Mouse (Mus musculus): ENCODE measurements at regions not wholly inside any gene's neighbourhood (a gene's known extent, or its start where the extent isn't known, plus 50 kb on each side); places are given as distances from the start of the nearest gene placed in this dataset.

DNA sequence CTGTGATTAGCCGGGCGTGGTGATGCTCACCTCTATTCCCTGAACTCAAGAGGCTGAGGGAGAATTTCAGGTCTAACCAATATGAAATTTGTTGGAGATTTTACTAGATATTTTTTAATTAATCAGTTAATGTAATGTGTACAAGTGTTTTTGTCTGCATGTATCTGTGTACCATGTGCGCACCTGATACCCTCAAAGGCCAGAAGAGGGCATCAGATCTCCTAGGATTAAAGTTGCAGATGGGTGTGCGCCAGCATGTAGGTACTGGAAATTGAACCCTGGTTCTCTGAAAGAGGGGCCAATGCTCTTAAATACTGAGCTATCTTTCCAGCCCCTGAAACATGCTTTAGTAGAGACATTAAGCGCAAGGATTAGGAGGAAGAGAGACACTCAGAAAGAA is 160.2 kb downstream of the Mycn start:
- Histone ChIP-seq H3K4me3 (ENCODE audit: control insufficient read depth, low read depth, low read length) (no peak overlapping the region), H3K27me3 (ENCODE audit: control insufficient read depth, insufficient read depth, low read length) (no peaks in the 10 kb centered on the region), H3K36me3 (ENCODE audit: control insufficient read depth, insufficient read depth, low read length) (no peaks in the 10 kb centered on the region), H3K27ac (ENCODE audit: control insufficient read depth, insufficient read depth, low read depth, low read length) (no peak overlapping the region), H3K4me1 (ENCODE audit: control insufficient read depth, insufficient read depth, low read length) (no peaks in the 10 kb centered on the region)
- TF ChIP-seq CTCF (IDR thresholded peaks at IDR 0.05; ENCODE audit: control insufficient read depth, insufficient read depth, insufficient replicate concordance, low read depth, low read length) (no peak), POLR2A (IDR thresholded peaks at IDR 0.05; ENCODE audit: control insufficient read depth, low read depth, low read length) (no peak)

GRCm38 (mm10) chr12:12778563-12779256 is 163.0 kb downstream of the Mycn start:
- no peaks in the 10 kb centered on the region for H3K4me1 ChIP-seq (ENCODE audit: control insufficient read depth, insufficient read depth, low read length)
- H3K27me3 ChIP-seq (ENCODE audit: control insufficient read depth, insufficient read depth, low read length): no peaks in the 10 kb centered on the region
- H3K27ac ChIP-seq (ENCODE audit: control insufficient read depth, insufficient read depth, low read depth, low read length): no peak overlapping the region

DNA sequence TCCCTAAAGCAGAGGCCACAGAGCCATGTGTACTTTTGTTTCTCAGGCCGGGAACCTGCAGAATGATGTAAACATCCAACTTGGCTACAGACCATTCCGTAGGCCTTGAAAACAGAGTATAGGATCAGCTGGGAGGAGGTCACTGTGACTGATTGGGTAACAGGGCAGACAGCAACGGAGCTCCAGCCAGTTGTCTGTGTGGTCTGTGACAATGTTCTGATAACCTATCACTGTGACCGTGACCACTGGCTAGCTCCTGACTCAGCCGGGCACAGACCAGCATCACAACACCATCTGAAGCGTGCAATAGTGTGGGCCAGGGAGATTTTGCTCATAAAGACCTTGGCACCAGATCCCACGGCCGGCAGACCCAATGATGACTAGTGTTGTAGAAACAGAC is 164.3 kb downstream of the Mycn start:
- TF ChIP-seq CTCF (IDR thresholded peaks at IDR 0.05; ENCODE audit: control insufficient read depth, insufficient read depth, insufficient replicate concordance, low read depth, low read length): no peak
- no peak for TF ChIP-seq POLR2A (IDR thresholded peaks at IDR 0.05; ENCODE audit: control insufficient read depth, low read depth, low read length)
- no peaks in the 10 kb centered on the region for H3K4me1 ChIP-seq (ENCODE audit: control insufficient read depth, insufficient read depth, low read length)
- no peaks in the 10 kb centered on the region for H3K27me3 ChIP-seq (ENCODE audit: control insufficient read depth, insufficient read depth, low read length)
- H3K4me3 ChIP-seq (ENCODE audit: control insufficient read depth, low read depth, low read length): no peak overlapping the region
- no peak overlapping the region for H3K27ac ChIP-seq (ENCODE audit: control insufficient read depth, insufficient read depth, low read depth, low read length)
- no peaks in the 10 kb centered on the region for H3K36me3 ChIP-seq (ENCODE audit: control insufficient read depth, insufficient read depth, low read length)

More at GRCm38 (mm10) chr12:12778563-12779256, 163.0 kb downstream of the Mycn start:
- H3K4me3 ChIP-seq (ENCODE audit: control insufficient read depth, low read depth, low read length): no peak overlapping the region
- no peaks in the 10 kb centered on the region for H3K36me3 ChIP-seq (ENCODE audit: control insufficient read depth, insufficient read depth, low read length)
- TF ChIP-seq POLR2A (IDR thresholded peaks at IDR 0.05; ENCODE audit: control insufficient read depth, low read depth, low read length) (no peak), CTCF (IDR thresholded peaks at IDR 0.05; ENCODE audit: control insufficient read depth, insufficient read depth, insufficient replicate concordance, low read depth, low read length) (no peak)

DNA sequence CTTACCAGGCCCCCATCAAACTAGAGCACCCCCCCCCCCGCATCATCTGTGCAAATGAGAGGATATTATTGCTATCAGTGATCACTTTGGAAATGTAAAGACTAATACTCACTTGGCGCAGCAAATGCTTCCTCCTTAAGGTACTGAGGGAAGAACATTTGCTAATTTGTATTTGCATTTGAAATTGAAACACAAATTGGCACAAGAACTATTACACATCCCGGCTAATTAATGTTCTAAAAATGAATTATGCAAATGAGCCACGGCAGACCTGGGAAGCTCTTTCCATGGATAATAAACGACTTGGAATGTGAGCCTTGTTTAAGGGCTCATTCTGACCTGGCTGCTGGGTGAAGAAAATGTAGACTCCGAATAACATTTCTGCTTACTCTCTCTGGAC is 164.9 kb downstream of the Mycn start:
- Histone ChIP-seq H3K4me1 (ENCODE audit: control insufficient read depth, insufficient read depth, low read length) (no peaks in the 10 kb centered on the region), H3K36me3 (ENCODE audit: control insufficient read depth, insufficient read depth, low read length) (no peaks in the 10 kb centered on the region), H3K27ac (ENCODE audit: control insufficient read depth, insufficient read depth, low read depth, low read length) (no peak overlapping the region), H3K4me3 (ENCODE audit: control insufficient read depth, low read depth, low read length) (no peak overlapping the region), H3K27me3 (ENCODE audit: control insufficient read depth, insufficient read depth, low read length) (no peaks in the 10 kb centered on the region)
- no peak for TF ChIP-seq POLR2A (IDR thresholded peaks at IDR 0.05; ENCODE audit: control insufficient read depth, low read depth, low read length)
- no peak for TF ChIP-seq CTCF (IDR thresholded peaks at IDR 0.05; ENCODE audit: control insufficient read depth, insufficient read depth, insufficient replicate concordance, low read depth, low read length)

DNA sequence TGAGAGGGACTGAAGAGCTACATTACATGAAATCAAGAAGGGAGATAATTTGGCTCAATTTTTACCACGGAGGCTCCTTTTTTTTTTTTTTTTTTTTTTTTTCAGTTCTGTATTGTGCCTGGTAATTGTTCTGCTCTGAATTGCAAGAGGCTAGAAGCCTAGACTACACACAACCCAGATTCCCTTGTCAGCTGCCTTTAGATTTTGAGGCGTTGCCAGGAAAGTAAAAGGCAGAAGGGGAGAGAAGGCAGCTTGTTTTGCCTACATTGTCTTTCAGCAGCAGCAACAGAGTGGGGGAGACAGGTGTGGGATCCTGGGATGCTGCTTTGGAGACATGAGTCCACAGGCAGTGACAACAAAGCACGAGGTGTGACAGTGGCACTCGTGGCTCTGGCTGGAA is 170.7 kb downstream of the Mycn start:
- H3K27me3 ChIP-seq (ENCODE audit: control insufficient read depth, insufficient read depth, low read length): no peaks in the 10 kb centered on the region
- TF ChIP-seq CTCF (IDR thresholded peaks at IDR 0.05; ENCODE audit: control insufficient read depth, insufficient read depth, insufficient replicate concordance, low read depth, low read length): no peak
- TF ChIP-seq POLR2A (IDR thresholded peaks at IDR 0.05; ENCODE audit: control insufficient read depth, low read depth, low read length): no peak
- no peak overlapping the region for H3K4me3 ChIP-seq (ENCODE audit: control insufficient read depth, low read depth, low read length)
- no peaks in the 10 kb centered on the region for H3K4me1 ChIP-seq (ENCODE audit: control insufficient read depth, insufficient read depth, low read length)
- H3K27ac ChIP-seq (ENCODE audit: control insufficient read depth, insufficient read depth, low read depth, low read length): no peak overlapping the region
- no peaks in the 10 kb centered on the region for H3K36me3 ChIP-seq (ENCODE audit: control insufficient read depth, insufficient read depth, low read length)

DNA sequence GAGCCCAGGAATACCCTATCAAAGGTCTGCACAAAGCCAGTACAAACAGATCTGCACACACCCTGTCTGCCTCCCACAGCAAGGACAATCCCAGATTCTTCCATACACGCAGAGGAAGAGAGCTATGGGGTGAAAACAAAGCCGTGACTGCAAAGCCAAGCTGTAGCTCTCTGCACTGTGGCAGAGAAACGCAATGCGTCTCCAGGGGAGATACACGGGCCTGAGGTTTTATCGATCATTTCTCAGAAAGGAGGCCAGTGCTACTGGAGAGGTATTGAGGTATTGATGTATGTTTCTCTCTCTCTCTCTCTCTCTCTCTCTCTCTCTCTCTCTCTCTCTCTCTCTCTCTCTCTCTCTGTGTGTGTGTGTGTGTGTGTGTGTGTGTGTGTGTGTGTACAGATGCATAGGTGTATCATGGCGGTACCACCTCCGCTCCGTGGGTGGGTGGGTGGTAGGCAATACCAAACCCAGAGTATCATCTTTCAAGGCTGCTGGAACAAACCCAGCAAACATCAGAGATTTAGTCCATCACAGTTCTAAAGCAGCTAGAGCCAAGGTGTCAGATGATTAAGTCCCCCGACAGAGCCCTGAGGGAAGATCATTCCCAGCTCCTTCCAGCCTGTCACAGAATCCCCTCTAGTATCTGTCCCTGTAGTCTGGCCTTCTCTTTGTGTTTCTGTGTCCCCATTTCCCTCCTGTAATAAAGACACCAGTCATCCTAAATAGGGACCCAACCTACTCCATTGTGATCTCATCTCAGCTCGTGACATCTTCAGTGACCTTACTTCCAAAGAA is 175.0 kb downstream of the Mycn start:
- Histone ChIP-seq H3K4me1 (ENCODE audit: control insufficient read depth, insufficient read depth, low read length) (no peaks in the 10 kb centered on the region), H3K36me3 (ENCODE audit: control insufficient read depth, insufficient read depth, low read length) (no peaks in the 10 kb centered on the region), H3K27ac (ENCODE audit: control insufficient read depth, insufficient read depth, low read depth, low read length) (no peak overlapping the region), H3K27me3 (ENCODE audit: control insufficient read depth, insufficient read depth, low read length) (no peaks in the 10 kb centered on the region), H3K4me3 (ENCODE audit: control insufficient read depth, low read depth, low read length) (peak overlapping the region; percentile 18; the same call in 1 of the 2 replicates)
- TF ChIP-seq CTCF (IDR thresholded peaks at IDR 0.05; ENCODE audit: control insufficient read depth, insufficient read depth, insufficient replicate concordance, low read depth, low read length) (no peak), POLR2A (IDR thresholded peaks at IDR 0.05; ENCODE audit: control insufficient read depth, low read depth, low read length) (no peak)

- H3K4me3 ChIP-seq (ENCODE audit: control insufficient read depth, low read depth, low read length): peak overlapping the region; percentile 37
- no peaks in the 10 kb centered on the region for H3K4me1 ChIP-seq (ENCODE audit: control insufficient read depth, insufficient read depth, low read length)
- TF ChIP-seq CTCF (IDR thresholded peaks at IDR 0.05; ENCODE audit: control insufficient read depth, insufficient read depth, insufficient replicate concordance, low read depth, low read length) (no peak), POLR2A (IDR thresholded peaks at IDR 0.05; ENCODE audit: control insufficient read depth, low read depth, low read length) (no peak)
- H3K27ac ChIP-seq (ENCODE audit: control insufficient read depth, insufficient read depth, low read depth, low read length): no peak overlapping the region
- no peaks in the 10 kb centered on the region for H3K27me3 ChIP-seq (ENCODE audit: control insufficient read depth, insufficient read depth, low read length)
- no peaks in the 10 kb centered on the region for H3K36me3 ChIP-seq (ENCODE audit: control insufficient read depth, insufficient read depth, low read length)
Measured at GRCm38 (mm10) chr12:12765490-12766058, 176.1 kb downstream of the Mycn start.
